Mouse (Mus musculus) embryonic fibroblast, embryonic 13.5 days (primary cell): Measurements from ENCODE around the gene Rac2.

ENCODE experiments used
- CTCF ChIP-seq: IDR thresholded peaks from 2 replicates; pipeline ENCODE4 v1.5.1; 2011; ENCODE audit warnings: mild to moderate bottlenecking, control low read depth, low read length, moderate library complexity, borderline replicate concordance; ENCODE audit not compliant: insufficient read depth
- POLR2A ChIP-seq: IDR thresholded peaks from 2 replicates; pipeline ENCODE4 v1.6.1; 2011; ENCODE audit warnings: low read depth, mild to moderate bottlenecking, control low read depth, low read length, moderate library complexity

DNA sequence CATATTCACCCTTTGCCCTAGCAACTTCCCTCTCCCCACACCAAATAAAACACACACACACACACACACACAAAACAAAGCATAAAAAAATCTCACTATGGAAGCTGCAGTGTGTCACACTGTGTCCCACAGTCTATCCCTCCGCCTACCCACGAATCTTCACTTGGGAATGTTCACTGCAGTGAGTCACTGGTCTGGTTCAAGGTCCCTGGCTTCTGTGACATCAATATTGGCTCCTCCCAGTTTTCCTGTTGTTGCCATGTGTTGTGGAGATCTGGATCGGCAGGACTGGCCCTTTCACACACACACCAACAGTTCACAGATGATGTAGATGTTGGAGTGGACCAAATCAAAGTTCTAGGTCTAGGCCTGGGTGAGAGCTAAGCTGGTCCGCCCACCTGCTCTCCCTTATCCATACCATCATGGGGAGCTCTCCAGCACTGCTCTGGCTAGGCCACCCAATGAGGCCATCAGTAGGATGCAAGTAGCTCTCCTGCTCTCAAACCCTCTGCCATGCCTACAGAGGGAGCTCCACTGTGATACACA lies 23.3 kb downstream of the Rac2 start:
- TF ChIP-seq CTCF: no peak
- TF ChIP-seq POLR2A: no peak
